Mouse (Mus musculus): ENCODE measurements at regions not wholly inside any gene's neighbourhood (a gene's known extent, or its start where the extent isn't known, plus 50 kb on each side); places are given as distances from the start of the nearest gene placed in this dataset.

DNA sequence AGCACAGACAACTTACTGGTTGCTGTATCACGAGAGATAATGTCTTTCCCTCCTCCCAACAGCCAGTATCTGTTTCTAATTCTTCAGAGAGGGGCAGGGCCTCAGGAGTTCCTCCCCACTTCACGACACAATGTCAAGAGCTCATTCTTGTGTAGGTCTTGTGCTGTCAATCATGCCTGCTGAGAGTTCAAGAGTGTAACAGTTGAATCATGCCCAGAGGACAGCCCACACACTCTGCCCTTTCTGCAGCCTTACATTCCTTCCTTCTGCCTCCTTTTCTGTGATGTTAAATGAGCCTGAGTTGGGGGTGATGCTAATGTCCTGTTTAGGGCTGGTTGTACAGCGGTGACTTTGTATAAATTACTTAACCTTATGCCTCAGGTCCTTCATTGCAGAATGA is 82.7 kb upstream of the Ddhd1 start:
- no peak for TF ChIP-seq POLR2A (IDR thresholded peaks at IDR 0.05; ENCODE audit: insufficient read depth, low read depth, low read length)
- TF ChIP-seq CTCF (IDR thresholded peaks at IDR 0.05; ENCODE audit: insufficient read depth, low read depth, low read length) = no peak
